Mouse (Mus musculus) cerebellum, postnatal 25 days (tissue): ENCODE data around the gene Col25a1.

Experiments
- DNase-seq, 2 experiments: peaks; one replicate each; pipeline ENCODE4 v3.0.0; 2021; ENCODE audit warnings: mixed read lengths in 2 of 2

Col25a1 gene

DNA sequence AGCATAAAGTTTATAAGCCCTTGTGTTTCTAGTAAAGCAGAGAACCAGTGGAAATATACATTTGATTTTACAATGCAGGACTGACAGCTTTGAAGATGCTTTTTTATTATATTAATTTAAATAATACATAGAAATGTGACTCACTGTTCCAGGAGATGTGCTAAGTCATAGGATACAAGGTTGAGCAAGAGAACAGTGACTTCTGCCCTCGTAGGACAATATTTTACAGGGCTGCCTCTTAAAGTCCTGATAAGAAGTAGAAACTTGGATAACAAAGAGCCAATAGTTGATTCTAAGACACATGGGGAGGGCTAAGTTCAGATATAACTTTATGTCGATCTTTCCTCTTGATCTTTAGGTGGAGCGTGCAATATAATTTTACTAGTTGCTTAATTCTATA is 124.8 kb downstream of the Col25a1 start:
- DNase-seq = no peak

DNA sequence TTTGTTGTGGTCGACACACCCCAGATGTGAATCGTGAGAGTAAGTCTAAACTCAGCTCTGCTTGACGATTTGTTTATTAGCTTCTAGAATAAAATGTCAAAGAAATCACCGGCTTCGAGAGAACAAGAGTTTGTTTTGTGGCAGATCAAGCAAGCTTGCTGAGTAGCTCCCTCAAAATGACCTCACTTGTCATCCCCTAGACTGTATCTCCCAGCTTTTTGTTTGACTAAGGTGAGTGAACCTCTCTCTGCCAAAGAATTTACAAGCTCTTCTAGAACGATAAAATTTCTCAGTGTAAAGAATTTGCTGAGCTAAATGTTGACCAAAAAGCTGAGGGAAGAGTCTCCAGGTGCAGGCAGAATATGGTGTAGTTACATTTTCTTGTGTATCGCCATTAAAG is 125.3 kb downstream of the Col25a1 start:
- DNase-seq = no peak

DNA sequence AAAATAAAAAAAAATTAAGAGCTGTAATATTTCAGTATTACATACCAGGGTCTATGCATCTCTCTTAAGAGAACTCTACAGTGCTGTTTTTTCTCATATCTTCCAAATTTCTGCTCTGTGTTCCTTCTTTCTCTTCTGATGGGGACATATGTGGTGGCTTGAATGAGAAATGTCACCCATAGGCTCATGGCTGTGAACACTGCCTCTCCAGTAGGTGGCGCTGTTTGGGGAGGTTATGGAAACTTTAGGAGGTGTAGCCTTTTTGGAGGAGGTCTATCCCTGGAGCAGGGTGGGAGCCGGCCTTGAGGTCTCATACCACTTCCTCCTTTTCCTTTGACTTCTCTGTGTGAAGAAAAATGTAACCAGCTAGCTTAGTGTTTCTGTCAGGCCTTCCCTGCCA is 128.4 kb downstream of the Col25a1 start:
- no peak for DNase-seq

DNA sequence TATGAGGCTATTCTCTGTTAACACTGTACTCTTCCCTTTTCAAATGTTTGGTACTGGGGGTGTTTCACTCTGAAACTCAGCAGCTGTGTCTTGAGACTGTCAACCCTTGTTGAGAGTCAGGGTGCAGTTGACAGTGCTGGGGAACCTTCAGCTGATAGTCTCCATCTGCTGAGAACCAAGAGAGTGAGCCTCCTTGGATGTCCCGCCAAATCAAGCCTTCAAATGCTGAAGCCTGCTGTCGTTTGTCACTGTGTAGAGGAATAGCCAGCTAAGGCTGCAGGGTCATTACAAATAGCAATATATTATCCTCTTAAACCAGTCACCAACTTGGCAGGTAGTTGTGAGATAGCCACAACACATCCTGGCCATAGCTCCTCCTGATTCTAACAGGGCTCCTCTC is 129.0 kb downstream of the Col25a1 start:
- DNase-seq = no peak

GRCm38 (mm10) chr3:130265104-130265503 is 133.8 kb downstream of the Col25a1 start:
- no peak for DNase-seq

GRCm38 (mm10) chr3:130270509-130270908 is 139.2 kb downstream of the Col25a1 start:
- no peak for DNase-seq

DNA sequence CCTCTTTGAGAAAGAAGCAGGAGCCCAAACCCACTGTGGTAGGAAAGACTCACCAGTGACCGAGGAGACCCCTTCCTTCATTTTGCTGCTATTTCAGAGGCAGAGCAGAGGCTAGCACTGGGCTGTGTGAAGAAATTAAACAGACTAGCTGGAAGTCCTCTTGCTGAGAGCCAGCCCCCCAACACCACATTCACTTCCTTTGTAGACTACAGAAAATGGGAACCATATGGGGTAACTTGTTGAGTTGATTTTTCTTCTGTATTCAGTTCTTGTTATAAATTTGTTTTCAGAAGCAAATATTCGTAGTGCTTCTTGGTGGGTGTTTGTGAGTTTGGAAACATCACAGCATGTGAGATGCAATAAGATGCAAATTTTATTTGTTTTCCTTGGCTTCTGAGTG is 142.6 kb downstream of the Col25a1 start:
- no peak for DNase-seq

DNA sequence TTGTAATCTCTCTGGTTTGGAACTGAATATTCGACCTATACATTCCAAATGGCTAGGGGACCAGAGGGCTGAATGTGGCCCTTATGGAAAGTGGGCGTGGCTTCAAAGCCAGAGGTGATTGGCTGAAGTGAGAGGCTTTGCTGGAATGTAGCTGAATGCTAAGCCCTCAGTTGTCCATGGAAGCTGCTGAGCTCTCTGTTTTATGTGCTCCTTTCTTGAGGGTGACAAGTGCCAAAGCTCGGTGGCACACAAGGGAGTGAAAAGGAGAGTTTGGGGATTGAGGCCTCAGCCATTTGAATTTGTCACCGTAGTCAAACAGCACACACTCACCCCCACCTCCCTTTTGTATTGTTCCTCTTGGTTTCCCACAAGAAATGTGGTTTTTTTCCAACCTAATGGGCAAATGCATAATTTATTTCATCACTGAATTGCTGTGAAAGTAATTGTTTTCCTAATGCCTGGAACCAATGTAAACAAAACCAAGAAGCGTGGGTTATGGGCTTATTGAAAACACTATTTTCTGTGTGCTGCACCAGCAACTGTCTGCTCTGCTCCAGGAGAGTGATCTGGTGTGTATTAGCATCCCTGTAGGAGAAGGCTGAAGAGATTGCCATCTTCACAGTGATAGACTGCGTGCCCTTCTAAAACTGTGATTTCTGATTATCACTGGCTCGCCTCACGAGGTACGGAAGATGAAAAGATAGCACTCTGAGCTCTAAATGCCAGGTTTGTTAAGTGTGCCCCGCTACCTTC is 147.2 kb downstream of the Col25a1 start:
- DNase-seq = no peak

GRCm38 (mm10) chr3:130283011-130283760 is 151.9 kb downstream of the Col25a1 start:
- no peak for DNase-seq

GRCm38 (mm10) chr3:130288102-130288501 is 156.8 kb downstream of the Col25a1 start:
- DNase-seq = no peak

- no peak for DNase-seq
Measured at GRCm38 (mm10) chr3:130288756-130289155, 157.5 kb downstream of the Col25a1 start.

DNA sequence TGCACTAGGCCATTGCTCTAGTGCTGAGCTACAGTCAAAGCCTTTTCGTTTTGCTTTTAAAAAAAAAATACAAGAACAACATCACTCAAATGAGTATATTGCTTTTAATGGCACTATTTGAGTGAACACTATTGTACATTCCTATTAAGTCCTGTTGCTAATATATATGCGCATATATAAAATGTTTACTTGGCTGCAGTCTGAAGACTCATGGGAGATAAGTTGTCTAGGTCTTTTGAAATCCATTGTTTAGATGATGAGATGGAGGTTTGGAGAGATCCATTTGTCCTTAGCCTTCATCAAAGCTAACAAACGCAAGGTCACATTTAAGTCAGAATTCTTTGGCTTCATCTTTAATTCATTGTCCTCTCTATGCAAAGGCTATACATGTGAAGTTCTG is 157.9 kb downstream of the Col25a1 start:
- DNase-seq = no peak

DNA sequence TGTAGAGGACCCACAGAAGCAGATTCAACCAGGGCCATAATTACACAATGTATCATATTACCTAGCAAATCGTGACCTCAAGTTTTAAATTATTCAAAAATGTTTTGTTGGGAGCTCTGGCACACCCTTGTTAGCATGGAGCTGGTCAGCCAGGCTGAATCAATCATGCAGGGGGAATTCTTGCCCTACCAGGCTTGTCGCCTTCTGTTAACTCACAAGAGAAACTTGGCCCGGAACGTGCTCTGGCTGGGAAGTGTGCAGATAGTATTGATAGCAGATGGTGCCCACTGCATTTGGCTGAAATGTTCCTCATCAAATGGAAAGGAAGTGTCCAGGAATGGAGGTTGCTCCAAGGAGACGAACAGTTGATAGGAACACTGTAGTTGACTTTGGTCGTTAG is 158.9 kb downstream of the Col25a1 start:
- DNase-seq = peak; percentile 31 to 46

DNA sequence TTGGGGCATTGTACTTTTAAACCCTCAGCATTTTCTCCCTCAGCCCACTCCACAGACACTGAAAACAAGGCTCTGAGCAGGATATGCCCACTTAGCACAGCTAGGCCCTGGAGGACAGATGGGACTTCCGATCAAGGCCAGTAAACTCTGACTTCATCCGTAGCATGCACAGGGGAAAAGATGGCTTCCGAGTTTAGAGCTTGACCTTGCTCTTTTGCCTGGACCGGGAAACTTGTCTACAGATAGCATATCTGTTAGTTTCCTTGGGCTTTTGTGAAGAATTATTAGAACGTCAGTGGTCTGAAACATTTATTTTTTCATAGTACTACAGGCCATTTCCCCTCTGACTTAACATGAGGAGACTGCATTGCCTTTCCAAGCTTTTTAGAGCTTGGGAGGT is 159.4 kb downstream of the Col25a1 start:
- DNase-seq = no peak

DNA sequence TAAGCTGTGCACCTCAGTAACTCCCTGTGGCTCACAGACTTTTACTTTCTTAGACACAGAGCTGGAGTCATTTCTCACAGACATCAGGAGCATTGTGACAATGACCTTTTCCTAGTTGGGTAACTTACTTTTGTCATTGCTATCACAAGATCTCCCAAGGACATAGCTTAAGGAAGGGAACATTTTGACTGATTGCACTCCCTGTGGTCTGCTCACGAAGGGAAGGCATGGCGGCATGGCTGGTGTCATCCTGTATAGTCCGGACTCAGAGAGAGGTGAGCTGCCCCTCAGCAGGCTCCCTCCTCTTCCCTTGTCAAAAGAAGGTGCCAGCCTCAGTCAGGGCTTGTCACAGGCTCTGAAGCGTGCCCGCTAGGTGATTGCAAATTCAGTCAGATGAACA is 160.6 kb downstream of the Col25a1 start:
- no peak for DNase-seq

DNA sequence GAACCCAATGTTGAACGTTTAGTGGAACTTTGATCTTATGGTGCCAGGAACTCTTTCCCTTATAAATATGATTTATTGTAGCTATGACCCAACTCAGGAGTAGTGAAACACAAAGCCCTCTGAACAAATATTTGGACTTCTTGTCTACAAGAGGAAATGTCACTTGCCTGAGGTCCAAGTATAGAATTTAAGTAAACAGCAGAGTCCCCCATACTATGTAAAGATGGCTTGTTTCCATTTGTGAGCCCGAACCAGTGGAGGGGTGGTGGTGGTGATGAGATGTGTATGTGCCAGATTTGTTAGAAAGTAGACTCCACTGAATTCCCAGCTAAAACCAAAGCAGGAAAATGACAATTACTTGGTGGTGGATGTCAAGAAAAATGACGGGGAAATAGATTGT is 169.2 kb downstream of the Col25a1 start:
- no peak for DNase-seq

DNA sequence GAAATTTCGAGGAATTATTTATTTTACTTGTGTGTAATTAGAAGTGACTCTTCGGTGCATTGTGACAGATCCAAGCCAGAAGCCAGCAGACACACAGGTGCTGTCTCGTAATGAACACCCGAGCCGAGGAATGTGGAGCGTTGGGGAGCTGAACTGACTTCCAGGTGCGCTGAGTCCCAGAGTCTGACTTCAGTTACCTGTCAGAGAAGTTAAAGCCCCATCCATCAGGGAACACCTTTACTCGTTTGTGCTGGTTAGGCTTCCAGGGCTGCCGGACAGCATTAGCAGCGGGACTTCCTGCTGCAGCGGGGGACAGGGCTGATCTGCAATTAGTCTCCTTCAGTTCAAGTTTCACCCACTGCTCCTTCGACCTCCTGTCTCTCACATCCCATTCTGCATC is 172.3 kb downstream of the Col25a1 start:
- DNase-seq = no peak

DNA sequence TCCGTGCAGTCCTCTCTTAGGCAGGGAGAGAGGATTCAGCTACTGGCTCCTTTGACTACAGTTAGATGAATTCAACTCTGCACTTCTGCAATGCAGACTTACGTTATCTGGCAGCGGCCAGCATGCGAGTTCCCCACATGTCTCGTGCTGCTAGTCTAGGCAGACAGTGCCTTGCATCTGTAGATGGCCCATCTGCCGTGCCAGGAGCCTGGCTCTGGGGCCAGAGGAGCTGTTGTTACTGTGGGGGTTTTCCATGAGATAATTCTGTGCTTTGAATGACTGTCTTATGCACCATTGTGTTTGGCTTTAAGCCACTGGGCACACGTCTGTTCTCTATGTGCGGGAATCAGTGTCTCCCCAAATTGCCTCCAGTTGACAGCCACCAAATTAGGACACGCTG is 173.5 kb downstream of the Col25a1 start:
- DNase-seq = no peak

GRCm38 (mm10) chr3:130305686-130306085 is 174.4 kb downstream of the Col25a1 start:
- DNase-seq = no peak

- DNase-seq = no peak
Measured at GRCm38 (mm10) chr3:130309277-130309676, 178.0 kb downstream of the Col25a1 start.

DNA sequence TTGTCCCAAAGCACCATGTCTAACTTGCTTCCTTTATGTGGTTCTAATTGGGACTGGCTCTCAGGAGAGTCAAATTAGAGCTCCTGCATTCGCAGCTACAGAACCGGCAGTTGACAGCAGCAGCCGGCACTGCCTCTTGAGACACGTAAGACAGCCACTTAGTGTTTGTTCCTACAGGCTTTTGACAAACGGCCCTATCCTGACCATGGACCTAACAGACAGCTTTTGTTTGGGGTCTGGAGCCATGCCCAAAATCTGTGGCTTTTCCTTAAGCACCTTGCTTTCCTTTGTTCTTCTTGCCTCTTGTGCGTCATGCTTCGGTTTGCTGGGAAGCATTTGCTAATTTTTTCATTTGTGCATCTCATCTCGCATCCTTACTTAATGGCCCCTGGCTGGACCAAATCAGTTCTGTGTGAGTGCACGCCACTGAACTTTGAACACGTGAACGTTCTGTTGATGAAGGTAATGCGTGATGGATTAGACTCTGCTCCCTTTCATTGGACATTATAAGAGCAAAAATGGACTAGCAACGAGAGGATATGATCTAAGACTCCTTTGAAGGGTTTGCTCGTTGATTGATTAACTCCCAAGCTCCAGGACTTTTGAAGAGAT is 179.5 kb downstream of the Col25a1 start:
- no peak for DNase-seq

DNA sequence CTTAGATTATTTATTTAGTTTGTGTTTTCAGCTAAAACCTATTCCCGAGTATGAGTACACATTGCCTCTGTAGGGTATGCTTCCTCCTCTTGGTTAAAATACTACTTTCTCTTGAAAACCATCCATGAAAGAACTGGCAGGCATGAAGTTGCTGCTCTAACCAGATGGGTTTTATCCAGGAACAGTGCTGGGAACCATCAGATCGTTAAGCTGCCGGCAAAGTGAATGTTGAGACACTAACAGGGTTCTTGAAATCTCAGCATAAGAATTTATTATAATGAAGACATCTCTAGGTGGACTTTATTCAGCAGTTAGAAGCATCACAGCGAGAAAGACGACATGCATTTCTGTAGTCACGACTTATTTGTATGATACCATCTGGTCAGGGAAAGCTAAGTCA is 181.9 kb downstream of the Col25a1 start:
- no peak for DNase-seq

- no peak for DNase-seq
Measured at GRCm38 (mm10) chr3:130327039-130328015, 196.0 kb downstream of the Col25a1 start.
